Mouse (Mus musculus): ENCODE measurements around the gene Pcyt2.
A peak's percentile ranks its signal among the peaks of the same experiment; 100 is the strongest.
"Not testable (repeated sequence)": the region's sequence is repeated elsewhere in the genome, so short reads cannot be mapped to it uniquely, and the experiment has no call there.

Gene Pcyt2

DNA sequence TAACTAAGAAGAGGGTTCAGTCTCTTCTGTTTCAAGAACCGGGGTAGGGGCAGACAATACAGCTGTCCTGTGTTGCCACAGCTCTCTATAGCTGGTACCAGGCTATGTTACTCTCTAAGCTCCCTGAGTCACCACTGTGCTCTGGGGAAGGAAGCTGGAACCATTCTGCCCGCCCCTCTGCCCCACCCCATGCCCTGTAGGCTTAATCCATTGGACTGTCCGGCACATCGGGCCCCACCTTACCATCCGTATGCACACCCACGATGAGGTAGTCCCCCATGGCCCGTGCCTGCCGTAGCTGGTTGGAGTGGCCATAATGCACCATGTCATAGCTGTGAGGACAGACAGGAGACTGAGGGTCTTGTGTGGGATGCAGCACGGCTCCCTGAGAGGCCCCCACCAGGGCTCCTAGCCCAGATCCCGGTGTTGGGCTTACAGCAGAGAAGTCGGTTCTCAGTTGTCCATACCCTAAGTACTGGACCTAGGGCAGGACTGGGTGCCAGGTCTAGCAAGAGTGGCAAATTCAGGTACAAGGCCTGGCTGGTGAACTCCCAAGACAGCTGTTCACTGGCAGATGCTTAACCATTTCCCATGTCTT is 2.0 kb downstream of the Pcyt2 start:
- DNase-seq (ENCODE audit: low spot score), result no peak

GRCm38 (mm10) chr11:120615167-120615566 is 2.6 kb downstream of the Pcyt2 start:
- DNase-seq (ENCODE audit: low spot score), result no peak

- no peak for DNase-seq (ENCODE audit: low spot score)
These were observed 3.8 kb downstream of the Pcyt2 start for GRCm38 (mm10) chr11:120613976-120614375.

DNA sequence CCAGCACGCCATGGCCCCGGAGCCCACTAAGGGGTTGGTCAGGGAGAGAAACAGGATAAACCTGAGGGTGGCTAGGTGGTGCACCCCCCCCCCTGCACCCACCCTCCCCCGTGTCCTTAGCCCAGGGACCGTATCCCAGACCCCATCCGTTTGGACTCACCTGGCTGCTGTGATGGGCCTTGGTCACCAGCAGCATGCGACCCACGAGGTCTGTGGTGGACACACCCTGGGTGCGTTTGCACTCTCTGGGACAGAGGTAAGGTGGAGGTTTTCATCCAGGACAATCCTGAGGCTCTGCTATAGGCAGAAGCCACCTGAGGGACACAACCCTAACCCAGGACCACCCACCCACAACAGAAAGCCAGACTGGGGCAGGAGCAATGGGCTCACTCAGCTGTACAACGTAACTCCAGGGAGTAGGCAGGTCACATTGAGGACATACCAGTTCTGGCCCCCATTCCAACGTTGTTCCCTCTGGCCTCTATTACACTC is 4.2 kb downstream of the Pcyt2 start:
- DNase-seq (ENCODE audit: low spot score), result no peak

DNA sequence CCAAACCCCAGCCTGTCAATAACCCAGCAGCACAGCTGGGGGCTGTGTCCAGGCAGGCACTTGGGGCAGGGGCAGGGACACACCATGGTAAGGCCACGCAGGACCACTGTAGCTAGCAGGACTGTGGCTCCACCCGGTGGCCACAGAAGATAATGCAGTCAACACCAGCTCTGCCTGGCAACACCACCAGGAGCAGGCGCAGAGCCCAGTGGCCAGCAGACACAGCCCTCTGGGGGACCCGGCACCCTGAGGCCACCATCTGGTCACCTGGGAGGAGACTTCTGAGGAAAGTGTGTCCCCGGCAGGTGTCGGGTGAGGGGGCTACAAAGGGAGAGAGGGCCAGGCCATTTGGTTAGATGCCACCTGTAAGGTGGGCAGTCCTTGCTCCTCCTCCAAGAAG is 5.0 kb downstream of the Pcyt2 start:
- DNase-seq (ENCODE audit: low spot score), result no peak

- DNase-seq (ENCODE audit: low spot score), result no peak
These were observed 7.2 kb downstream of the Pcyt2 start for GRCm38 (mm10) chr11:120610477-120611046.

GRCm38 (mm10) chr11:120609250-120609649 is 8.5 kb downstream of the Pcyt2 start:
- no peak for DNase-seq (ENCODE audit: low spot score)

GRCm38 (mm10) chr11:120608241-120609034 is 9.3 kb downstream of the Pcyt2 start, which contains the start of gene Npb:
TSS of gene Npb (plus strand) at chr11:120608477.
- DNase-seq (ENCODE audit: low spot score), result no peak

- DNase-seq (ENCODE audit: low spot score), result no peak
These were observed 11.0 kb downstream of the Pcyt2 start for GRCm38 (mm10) chr11:120606764-120607163.

DNA sequence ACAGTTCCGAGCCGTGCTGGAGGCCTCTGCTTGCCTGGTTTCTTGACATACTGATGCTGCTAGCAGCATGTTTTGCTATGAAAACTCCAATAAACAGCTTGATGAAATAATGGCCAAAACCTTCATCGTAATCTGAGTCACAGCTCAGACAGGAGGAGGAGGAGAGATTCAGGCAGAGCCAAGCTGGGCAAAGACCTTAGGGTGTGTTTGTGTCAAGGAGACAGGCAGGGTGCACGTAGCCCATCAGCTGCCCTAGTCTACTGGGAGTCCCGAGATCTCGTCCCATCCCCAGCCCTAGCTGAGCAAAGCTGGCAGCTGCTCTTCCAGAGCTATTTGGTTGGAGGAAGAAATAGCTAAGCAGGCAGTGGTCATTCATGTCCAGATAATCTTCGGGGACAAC is 12.1 kb downstream of the Pcyt2 start:
- no peak for DNase-seq (ENCODE audit: low spot score)

- DNase-seq (ENCODE audit: low spot score), result no peak
These were observed 14.2 kb downstream of the Pcyt2 start for GRCm38 (mm10) chr11:120603545-120603944.

GRCm38 (mm10) chr11:120600716-120601115 is 17.0 kb downstream of the Pcyt2 start:
- no peak for DNase-seq (ENCODE audit: low spot score)

- no peak for DNase-seq (ENCODE audit: low spot score)
These were observed 18.7 kb downstream of the Pcyt2 start for GRCm38 (mm10) chr11:120598990-120599549.

- peak; percentile 87 for DNase-seq (ENCODE audit: low spot score)
These were observed 19.3 kb downstream of the Pcyt2 start, which contains the start of the genes Alyref and Anapc11 for GRCm38 (mm10) chr11:120598283-120598989. TSS of gene Alyref (minus strand) at chr11:120598365. TSS of gene Anapc11 (plus strand) at chr11:120598421.

GRCm38 (mm10) chr11:120597240-120598235 is 20.2 kb downstream of the Pcyt2 start:
- no peak for DNase-seq (ENCODE audit: low spot score)

DNA sequence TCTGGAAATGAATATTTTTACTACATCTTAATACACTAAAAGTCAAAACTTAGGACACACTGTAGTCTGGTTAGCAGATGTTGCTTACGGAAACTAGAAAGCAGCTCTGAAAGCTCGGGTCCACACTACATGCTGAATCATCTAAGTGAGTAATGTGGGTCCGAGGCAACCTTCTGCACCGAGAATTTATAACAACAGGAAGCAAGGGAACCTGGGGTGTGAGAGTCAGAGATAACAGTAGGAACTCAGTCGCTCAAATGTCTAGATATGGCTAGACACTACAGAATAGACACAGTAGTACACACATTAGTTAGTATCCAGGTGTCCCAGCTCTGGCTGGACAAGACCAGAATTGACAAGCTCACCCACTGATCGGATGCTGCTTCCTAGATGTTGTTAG is 29.2 kb downstream of the Pcyt2 start:
- DNase-seq (ENCODE audit: low spot score), result no peak

GRCm38 (mm10) chr11:120583937-120584336 is 33.8 kb downstream of the Pcyt2 start:
- no peak for DNase-seq (ENCODE audit: low spot score)

DNA sequence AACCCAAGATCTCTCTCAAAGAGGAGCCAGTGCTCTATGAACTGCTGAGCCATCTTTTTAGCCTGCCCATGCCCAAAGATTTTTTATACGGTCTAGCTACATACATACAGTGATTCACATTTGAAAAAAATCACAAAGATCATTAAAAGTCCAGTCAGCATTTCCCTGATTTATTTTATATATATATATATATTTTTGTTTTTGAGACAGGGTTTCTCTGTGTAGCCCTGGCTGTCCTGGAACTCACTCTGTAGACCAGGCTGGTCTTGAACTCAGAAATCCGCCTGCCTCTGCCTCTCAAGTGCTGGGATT is 34.8 kb downstream of the Pcyt2 start:
- not testable (repeated sequence) for DNase-seq (ENCODE audit: low spot score)

DNA sequence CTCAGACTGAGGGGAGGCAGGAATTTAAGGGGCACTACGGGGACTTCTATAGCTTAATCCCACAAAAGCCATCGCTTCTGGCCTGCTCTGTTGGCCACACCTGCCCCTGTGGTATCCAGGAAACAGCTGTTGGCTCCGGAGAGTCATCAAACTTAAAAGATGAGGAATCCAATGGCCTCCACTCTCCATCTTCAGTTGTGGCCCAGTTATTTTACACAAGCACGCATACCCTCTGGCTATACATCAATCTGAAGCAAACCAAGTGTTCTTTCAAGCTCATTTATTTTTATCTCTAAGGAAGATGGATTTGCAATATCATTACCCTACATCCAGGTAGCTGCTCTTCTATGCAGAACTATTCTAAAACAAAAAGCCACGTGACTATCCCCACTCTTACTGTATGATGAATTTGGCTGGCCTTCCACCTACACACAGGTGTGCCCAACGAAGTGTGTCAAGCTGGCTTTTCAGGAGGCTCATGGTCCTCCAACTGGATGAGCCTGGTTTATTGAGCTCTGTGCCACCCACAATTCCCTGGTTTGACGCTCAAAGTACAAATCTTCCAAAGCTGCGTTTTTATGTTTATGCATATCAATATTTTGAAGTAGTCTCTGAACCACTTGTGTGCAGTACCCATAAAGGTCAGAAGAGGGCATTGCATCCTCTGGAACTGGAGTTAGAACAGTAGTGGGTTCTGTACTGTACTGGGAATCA is 35.3 kb downstream of the Pcyt2 start:
- no peak for DNase-seq (ENCODE audit: low spot score)
